Mouse (Mus musculus) heart, postnatal 0 days (tissue): ENCODE results near the gene Slc26a8. TPM values are rescaled to one million over a fixed set of nuclear protein-coding genes. Genes with fewer than 3 reads are reported as not detected.

Experiments
- ATAC-seq: fragments of 200-750 bp; cut with Nextera tagmentation; 2 replicates; pipeline ENCODE4 v1.8.0; 2017; ENCODE audit warnings: low read depth, moderate number of reproducible peaks, moderate library complexity; ENCODE audit not compliant: insufficient read depth
- DNase-seq: peaks from one replicate; pipeline ENCODE4 v3.0.0-alpha.2; 2016; ENCODE audit warnings: low spot score
- H3K27ac ChIP-seq: fragments of 300-500 bp; sonication (generic); 2 replicates; pipeline ENCODE4 v1.5.1; 2014; ENCODE audit warnings: low read depth, mild to moderate bottlenecking
- H3K27me3 ChIP-seq: fragments of 300-500 bp; sonication (generic); 2 replicates; pipeline ENCODE4 v1.6.1; 2014; ENCODE audit warnings: low read length, mixed read lengths; ENCODE audit not compliant: control insufficient read depth, insufficient read depth
- H3K36me3 ChIP-seq: fragments of 300-500 bp; sonication (generic); replicated peaks from 2 replicates; pipeline ENCODE4 v1.6.1; 2014; ENCODE audit warnings: low read length, mixed read lengths; ENCODE audit not compliant: control insufficient read depth, insufficient read depth
- H3K4me1 ChIP-seq: fragments of 300-500 bp; sonication (generic); 2 replicates; pipeline ENCODE4 v1.6.1; 2014; ENCODE audit warnings: antibody characterized with exemption; ENCODE audit not compliant: control insufficient read depth, insufficient read depth
- H3K4me2 ChIP-seq: fragments of 300-500 bp; sonication (generic); 2 replicates; pipeline ENCODE4 v1.6.1; 2014; ENCODE audit warnings: low read depth, mild to moderate bottlenecking, low read length, moderate library complexity
- H3K4me3 ChIP-seq: fragments of 300-500 bp; sonication (generic); 2 replicates; pipeline ENCODE4 v1.5.1; 2014; ENCODE audit warnings: low read depth, low read length
- H3K9ac ChIP-seq: fragments of 300-500 bp; sonication (generic); replicated peaks from 2 replicates; pipeline ENCODE4 v1.6.1; 2014; ENCODE audit warnings: low read depth, low read length, mixed read lengths
- H3K9me3 ChIP-seq: fragments of 300-500 bp; sonication (generic); replicated peaks from 2 replicates; pipeline ENCODE4 v1.6.1; 2016; ENCODE audit warnings: low read length; ENCODE audit not compliant: control insufficient read depth
- CTCF ChIP-seq: IDR thresholded peaks from 2 replicates; pipeline ENCODE4 v1.5.1; 2016; ENCODE audit warnings: antibody characterized with exemption, control low read depth, low read depth
- EP300 ChIP-seq: IDR thresholded peaks from 2 replicates; pipeline ENCODE4 v1.6.1; 2016; ENCODE audit warnings: antibody characterized with exemption, low read depth
- WGBS: fragments of 180-500 bp; shearing (Covaris S2); extraction: QIAGEN DNeasy Blood & Tissue Kit; methylation state at CpG from one replicate; pipeline ENCODE4 v1.1.7; 2014; 5-methylcytosine and 5-hydroxymethylcytosine counted together
- polyA plus RNA-seq: library from polyadenylated mRNA; unstranded; fragments of >200 nt; fragmentation: Nextera tagmentation; extraction: Ambion mirVana; gene quantifications from 2 replicates; pipeline ENCODE4 v1.2.1, GENCODE M21; 2015
- total RNA-seq: library from RNA; depleted of rRNA; stranded (reverse); fragments of >200 nt; gene quantifications from 2 replicates; pipeline ENCODE4 v1.2.3, GENCODE M21; 2014; ENCODE audit warnings: low replicate concordance

Slc26a8 gene
- total and polyA plus RNA-seq, 2 experiments from 2014 or later = 0.36 TPM; not detected in 1

DNA sequence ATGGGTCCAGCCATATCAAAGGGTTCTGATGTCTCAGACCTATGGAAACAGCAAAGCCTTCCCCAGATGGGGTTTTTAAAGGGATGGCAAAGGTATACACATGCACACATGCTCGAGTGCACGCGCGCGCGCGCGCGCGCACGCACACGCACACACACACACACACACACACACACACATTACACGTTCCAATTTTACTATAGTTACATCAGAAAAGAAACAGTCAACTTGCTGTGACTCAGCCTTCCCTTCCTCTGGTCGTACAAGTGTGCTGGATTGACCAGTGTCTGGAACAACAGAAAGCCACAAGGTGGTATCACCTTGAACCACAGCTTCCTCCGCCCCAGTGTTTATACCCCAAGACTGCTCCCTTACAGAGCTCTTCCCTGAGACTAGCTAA, 64.7 kb downstream of the Slc26a8 start:
- Histone ChIP-seq H3K27ac (no peak overlapping the region), H3K4me3 (no peak overlapping the region), H3K36me3 (no peaks in the 10 kb centered on the region), H3K27me3 (no peaks in the 10 kb centered on the region), H3K4me2 (no peak overlapping the region), H3K9ac (no peak overlapping the region), H3K4me1 (peaks cover 12% of the 10 kb centered on the region), H3K9me3 (no peaks in the 10 kb centered on the region)
- TF ChIP-seq CTCF = no peak
- TF ChIP-seq EP300 = no peak
- 87% methylated on average over 15 of the region's 15 CpGs for WGBS
- ATAC-seq (no peak), DNase-seq (no peak)

DNA sequence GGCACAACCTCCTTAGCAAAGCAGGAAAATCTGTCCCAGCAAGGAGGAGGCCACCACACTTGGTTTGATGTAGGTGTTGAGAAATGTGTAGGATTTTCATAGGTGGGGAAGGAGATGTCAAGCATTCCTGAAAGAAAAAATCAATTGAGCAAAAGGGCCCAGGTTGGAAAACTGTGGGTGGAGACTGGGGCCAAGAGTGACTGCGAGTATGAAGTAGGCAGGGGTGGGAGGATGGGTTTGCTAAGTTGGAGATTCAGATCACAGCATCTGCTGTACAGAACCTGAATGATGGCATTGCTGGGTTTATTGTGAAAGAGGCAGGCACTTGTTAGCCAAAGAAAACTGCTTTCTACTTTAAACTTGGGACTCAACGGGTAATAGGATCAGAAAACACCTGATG, 65.2 kb downstream of the Slc26a8 start:
- no peak for TF ChIP-seq CTCF
- TF ChIP-seq EP300 = no peak
- no peaks in the 10 kb centered on the region; the same call in 1 of the 2 replicates for H3K36me3 ChIP-seq
- H3K27ac ChIP-seq = no peak overlapping the region
- no peak for ATAC-seq
- WGBS = 64% methylated on average over 2 of the region's 2 CpGs
- no peak overlapping the region for H3K4me2 ChIP-seq
- no peaks in the 10 kb centered on the region for H3K9me3 ChIP-seq
- no peaks in the 10 kb centered on the region for H3K27me3 ChIP-seq
- DNase-seq = no peak
- no peak overlapping the region for H3K4me3 ChIP-seq
- no peak overlapping the region for H3K9ac ChIP-seq
- peaks cover 12% of the 10 kb centered on the region for H3K4me1 ChIP-seq

DNA sequence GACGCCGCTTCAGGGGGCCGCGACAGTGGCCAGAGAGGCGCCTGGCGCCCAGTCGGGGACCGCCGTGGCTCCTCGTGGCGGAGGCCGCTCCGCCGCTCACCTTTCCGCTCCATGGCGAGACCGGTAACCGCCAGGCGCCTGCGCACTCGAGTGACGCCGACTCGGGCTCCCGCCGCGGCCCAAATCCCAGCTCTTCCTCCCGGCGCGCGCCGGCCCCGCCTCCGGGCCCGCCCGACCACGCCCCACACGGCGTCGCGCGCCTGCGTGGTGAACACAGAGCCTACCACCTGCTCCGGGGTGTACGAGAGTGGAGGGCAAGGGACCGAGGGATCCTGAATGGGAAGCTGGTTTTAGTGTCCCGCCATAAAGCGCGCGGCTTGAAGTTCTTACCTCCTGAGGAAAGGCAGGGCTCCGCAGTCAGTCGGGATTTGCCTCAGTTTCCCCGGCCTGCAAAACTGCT, 67.7 kb downstream of the Slc26a8 start, which contains the start of gene Srpk1:
Gene Srpk1 (minus strand): TSS at position 410 of the 460 bp plus-strand sequence.
- DNase-seq (peak; percentile 92), ATAC-seq (peak; percentile 96)
- Histone ChIP-seq H3K27ac (peak within 1 kb of the TSS; percentile 73), H3K9me3 (no peaks in the 10 kb centered on the region), H3K4me3 (peak within 1 kb of the TSS; percentile 84), H3K4me1 (peaks cover 12% of the 10 kb centered on the region), H3K9ac (peak within 1 kb of the TSS; percentile 86), H3K4me2 (peak within 1 kb of the TSS; percentile 98), H3K36me3 (no peaks in the 10 kb centered on the region; the same call in 1 of the 2 replicates), H3K27me3 (no peaks in the 10 kb centered on the region)
- TF ChIP-seq CTCF (no peak), EP300 (no peak)
- under 1% methylated on average over 45 of the region's 53 CpGs for WGBS

DNA sequence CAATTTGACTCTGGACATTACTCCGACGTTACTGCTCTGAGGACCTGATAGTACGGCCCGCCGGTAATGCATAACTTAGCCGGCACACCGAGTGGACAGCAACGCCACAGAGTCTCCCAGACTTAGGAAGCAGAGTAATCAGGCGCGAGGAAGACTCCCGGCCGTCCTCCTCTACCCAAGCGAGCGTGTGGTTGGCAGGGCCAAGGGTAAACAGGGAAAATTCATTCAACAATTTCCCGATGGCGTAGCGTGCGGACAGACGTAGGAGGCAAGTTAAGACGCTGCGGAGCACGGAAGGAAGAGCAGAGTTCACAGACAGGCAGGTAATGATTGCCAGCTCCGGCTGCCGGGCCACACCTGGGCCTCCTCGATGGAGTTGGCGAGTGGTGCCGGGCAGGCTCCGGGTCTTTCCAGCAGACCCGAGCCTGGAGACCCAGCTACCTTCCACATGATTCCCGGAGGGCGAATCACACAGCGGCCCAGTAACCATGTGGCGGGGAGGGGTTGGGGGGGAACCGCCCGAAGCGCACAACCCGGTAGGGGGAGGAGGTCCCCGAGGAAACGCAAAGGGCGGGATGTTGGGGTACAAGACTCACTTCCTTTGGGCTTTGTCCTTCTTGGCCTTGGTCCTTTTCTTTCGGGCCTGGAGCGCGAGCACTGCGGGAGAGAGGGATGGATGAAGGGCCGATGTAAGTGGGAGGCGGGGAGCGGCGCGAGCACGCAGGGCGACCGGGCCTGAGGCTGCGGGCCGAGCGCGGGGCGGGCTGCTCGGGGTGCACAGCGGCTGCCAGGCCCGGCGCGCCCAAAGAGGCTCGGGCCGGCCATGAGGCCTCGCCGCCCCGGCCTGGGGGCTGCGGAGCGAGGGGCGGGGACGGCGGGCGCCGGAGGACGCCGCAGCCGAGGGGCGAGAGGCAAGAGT, 68.4 kb downstream of the Slc26a8 start:
- Histone ChIP-seq H3K36me3 (no peaks in the 10 kb centered on the region; the same call in 1 of the 2 replicates), H3K9ac (peak overlapping the region; percentile 86), H3K4me2 (peak overlapping the region; percentile 98), H3K4me3 (peak overlapping the region; percentile 84), H3K27me3 (no peaks in the 10 kb centered on the region), H3K9me3 (no peaks in the 10 kb centered on the region), H3K27ac (peak overlapping the region; percentile 73), H3K4me1 (peaks cover 12% of the 10 kb centered on the region)
- ATAC-seq = peak; percentile 78
- peak; percentile 59 for DNase-seq
- under 1% methylated on average over 58 of the region's 78 CpGs for WGBS
- TF ChIP-seq EP300 (no peak), CTCF (no peak)

DNA sequence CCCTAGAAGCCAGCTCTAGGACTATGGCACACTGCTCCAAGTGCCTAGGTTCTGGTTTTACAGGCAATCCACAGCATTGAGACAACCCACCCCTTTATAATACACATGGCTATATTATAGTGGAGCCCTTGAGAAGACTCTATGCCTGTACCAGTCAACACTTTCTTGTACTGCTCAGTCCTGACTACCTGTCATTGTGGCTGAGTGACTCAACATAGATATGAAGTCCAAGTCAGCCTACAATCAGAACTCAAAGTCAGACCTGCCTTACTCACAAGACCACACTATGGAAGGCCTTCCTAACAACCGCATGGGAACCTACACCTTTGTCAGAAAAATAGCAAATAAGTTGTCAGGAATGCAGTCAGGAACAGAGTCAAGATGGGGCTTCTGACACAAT, 71.3 kb downstream of the Slc26a8 start:
- H3K27me3 ChIP-seq = no peaks in the 10 kb centered on the region
- ATAC-seq = no peak
- H3K4me3 ChIP-seq = no peak overlapping the region
- no peaks in the 10 kb centered on the region for H3K9me3 ChIP-seq
- H3K4me1 ChIP-seq = peaks cover 12% of the 10 kb centered on the region
- WGBS = 97% methylated on average over 1 of the region's 1 CpGs
- TF ChIP-seq EP300 (no peak), CTCF (no peak)
- no peak for DNase-seq
- no peak overlapping the region for H3K4me2 ChIP-seq
- no peak overlapping the region for H3K27ac ChIP-seq
- H3K36me3 ChIP-seq = no peaks in the 10 kb centered on the region; the same call in 1 of the 2 replicates
- H3K9ac ChIP-seq = no peak overlapping the region
